Mouse (Mus musculus) intestine, embryonic 16.5 days (tissue): Measurements from ENCODE around the gene Gm7358. TPM values are rescaled to one million over a fixed set of nuclear protein-coding genes. Genes with fewer than 3 reads are reported as not detected.

Source experiments
- polyA plus RNA-seq: library from polyadenylated mRNA; unstranded; fragments of >200 nt; fragmentation: Nextera tagmentation; extraction: Ambion mirVana; gene quantifications from 2 replicates; pipeline ENCODE4 v1.2.1, GENCODE M21; 2015

Gene Gm7358
- polyA plus RNA-seq, 1 experiment from 2014 or later, result not detected

Other genes starting within 250 kb of the Gm7358 start
- gene Gm7168, start 111.2 kb downstream of the Gm7358 start, polyA plus RNA-seq, result not detected in 2 replicates
- gene Gm7356, start 55.8 kb downstream of the Gm7358 start, polyA plus RNA-seq, result not detected in 2 replicates
- 4.5 and 5.1 TPM in 2 replicates for gene Dact2, start 144.8 kb upstream of the Gm7358 start, polyA plus RNA-seq
- 117 and 122 TPM in 2 replicates for gene Smoc2, start 220.0 kb upstream of the Gm7358 start, polyA plus RNA-seq